Mouse (Mus musculus) right cerebral cortex, adult 2 months (tissue): ENCODE results near the gene Ppm1n.

ENCODE experiments used
- DNase-seq, 2 experiments: peaks; one replicate each; pipeline ENCODE4 v3.0.0; 2021 to 2022; ENCODE audit warnings: low spot score in 2 of 2

Ppm1n gene

DNA sequence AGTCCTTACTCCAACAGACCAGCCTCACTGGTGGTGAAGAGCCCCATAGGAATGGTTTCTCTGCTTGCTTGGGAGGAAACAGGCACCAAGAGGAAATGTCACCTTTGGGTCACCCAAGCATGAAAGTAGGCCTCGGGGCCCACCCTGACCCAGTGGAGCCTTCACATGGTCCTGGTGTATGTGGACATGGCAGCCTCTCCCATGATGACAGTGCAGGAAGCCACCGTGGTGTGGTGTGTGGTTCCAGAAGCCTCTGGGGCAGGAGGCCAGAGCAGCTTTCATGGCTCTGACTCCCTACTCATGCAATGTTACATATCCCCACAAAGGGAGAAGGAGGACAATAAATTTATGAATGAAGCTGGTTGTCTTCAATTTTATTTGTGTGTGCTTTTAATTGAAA lies 32.4 kb downstream of the Ppm1n start:
- DNase-seq = no peak

DNA sequence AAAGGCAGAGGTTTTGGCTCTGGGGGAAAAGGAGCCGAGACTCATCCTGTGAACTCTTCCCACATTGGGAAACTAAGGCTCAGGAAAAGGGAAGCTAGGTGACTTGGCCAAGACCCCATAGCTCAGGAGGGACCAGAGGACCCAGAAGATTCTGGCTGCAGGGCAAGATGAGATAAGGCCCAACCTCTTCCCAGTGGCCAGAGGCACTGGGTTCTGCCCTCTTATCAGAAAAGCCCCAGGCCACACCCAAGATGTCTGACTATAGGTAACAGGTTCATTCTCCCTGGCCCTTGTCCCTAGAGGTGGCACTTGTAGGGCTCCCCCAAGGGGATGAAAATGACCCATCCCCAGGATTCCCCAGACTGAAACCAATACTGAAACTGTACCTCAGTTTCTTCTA lies 33.0 kb downstream of the Ppm1n start:
- no peak for DNase-seq

DNA sequence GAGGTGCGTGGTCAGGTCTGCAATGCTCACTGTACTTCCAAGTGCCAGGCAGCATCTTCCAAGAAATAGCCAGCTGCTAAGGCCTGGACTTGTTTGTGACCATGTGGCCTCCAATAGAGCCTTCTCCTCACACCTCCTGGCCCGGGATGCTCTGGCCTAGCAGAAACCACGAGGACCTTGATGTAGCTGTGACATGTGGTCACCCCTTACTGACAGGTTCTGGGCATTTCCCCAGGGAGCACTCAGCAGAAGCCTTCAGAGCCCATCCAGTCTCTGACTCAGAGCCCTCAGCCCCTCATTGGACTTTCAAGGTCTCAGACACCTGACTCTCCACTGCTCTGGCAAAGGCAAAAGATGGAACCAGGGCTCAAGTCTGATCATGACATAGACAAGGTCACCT lies 34.8 kb downstream of the Ppm1n start:
- no peak for DNase-seq

DNA sequence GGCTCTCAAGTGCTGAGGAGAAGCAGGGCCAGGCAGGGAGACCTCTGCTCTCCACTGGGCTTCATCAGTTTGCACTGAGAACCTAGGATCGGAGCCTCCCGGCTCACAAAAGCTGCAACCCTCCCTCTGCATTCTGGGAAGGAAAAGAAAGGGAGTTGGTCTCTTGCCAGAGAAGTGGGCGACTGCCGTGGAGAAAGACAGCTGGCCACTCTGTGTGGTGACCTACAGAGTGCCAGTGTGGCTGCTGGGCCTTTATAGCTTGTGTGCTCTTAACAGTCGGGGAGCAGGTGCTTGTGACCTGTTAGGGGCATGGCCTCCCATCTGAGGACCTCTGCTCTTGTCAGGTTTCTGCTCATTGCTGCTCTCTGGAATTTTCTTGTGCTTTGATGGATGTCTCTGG lies 36.0 kb downstream of the Ppm1n start:
- DNase-seq = peak; percentile 31 to 44

DNA sequence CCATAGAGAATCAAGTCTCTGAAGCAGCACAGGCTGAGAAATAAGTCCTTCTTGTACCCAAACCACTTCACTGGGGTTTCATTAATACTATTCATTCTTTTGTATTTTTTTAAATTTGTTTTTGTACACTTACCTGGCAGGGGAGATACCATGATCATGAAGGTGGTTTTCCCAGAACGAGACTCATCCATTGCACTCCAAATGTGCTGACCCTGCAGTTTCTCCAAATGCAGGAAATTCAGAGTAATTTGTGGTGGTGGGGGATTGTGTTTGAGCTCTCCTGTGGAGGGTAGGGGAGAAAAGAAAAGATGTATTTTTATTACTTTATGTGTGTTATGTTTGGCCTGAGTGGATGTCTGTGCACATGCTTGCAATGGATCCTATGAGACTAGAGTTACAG lies 37.9 kb downstream of the Ppm1n start:
- DNase-seq = no peak

DNA sequence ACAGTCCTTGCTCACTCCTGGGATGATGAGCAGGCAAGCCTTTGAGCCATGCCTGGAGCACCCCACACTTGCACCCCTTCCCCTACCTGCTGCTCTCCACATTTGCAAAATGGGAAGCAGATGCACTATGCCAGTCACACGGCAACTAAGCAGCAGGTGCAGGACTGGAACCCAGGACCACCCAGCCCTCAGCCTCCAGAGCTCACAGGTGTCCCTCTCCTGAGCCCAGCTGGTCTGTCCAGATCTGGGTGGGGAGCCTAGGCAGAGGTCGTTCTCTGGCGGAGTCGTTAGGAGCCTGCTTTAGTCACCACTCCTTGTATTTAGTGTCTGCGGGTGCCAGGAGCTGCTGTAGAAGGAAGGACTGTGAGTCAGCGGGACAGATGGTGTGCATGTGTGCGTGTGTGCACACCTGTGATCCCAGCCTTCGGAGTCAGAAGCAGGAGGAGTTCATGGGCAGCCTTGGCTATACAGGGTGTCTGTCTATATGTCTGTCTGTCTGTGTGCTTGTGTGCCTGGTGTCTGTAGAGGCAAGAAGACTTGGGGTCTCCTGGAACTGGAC lies 38.9 kb downstream of the Ppm1n start:
- DNase-seq = peak; percentile 41 to 48

DNA sequence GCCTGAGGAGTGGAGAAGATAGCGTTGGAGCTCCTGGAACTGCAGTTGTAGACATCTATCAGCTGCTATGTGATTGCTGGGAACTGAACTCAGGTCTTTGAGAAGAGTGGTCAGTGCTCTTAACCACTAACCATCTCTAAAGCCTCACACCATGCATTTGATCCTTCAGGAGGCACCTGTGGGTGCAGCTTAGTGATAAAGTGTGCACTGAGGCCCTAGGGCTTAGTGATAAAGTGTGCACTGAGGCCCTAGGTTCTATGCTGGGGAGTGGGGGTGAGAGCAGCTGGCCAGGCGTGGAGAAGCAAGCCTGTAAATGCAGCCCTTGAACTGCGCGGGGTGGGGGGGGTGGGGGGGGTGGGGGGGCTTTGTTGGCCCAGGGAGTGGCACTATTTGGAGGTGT lies 39.9 kb downstream of the Ppm1n start:
- no peak for DNase-seq

DNA sequence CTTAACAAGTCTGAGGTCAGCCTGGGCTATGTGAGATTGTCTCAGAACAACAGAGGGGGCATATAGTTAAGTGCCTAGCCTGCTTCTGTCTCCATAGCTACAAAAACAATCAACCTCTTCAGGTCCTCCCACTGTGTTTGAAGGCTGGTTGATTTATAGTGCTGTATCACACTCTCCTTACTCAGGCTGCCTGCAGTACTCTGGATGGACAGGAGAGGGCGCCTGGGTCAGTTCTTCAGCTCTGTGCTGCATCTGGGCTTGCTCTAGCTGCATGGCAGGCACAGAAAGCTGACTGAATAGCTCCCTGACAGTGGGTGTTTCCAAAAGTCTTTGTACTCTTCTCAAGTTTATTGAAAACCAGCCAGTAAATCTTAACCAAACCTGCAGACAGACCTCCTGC lies 40.4 kb downstream of the Ppm1n start:
- peak; percentile 97 to 98 for DNase-seq

DNA sequence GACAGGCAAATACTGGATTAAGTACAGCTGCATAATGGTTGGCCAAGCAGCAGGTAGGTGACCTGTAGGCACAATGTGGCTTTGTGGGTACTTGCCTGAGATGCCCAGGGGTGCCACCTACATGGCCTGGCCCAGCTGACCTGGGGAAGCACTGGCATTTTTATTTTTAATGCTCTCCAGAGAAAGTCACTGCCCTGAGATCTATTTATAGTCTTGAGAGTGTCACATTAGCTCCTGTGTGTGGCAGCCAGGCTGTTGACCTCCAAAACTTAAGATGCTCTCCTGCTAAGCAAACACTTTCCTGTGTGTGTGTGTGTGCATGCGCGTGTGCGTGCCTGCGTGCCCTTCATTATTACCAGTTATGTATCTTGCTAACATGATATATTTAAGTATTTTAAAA lies 41.5 kb downstream of the Ppm1n start:
- no peak for DNase-seq

DNA sequence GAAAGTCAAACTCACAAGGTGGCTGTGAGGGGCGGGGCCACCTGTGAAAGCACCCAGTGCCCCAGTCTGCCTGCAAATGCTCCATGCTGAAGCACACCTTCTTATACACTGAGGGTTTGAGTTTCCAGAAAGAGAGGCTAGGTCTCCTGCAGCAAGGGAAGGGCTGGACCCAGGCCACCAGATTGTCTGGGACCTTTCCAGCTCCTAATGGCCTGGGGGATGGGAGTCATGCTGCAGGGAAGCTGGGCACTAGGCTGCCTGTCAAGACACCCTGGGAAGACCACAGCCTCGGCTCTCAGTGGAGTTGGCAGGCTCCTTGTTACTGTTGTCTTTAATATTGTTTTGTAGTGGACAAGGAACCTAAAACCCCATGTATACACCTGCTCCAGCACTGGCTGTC lies 43.5 kb downstream of the Ppm1n start:
- DNase-seq = no peak

DNA sequence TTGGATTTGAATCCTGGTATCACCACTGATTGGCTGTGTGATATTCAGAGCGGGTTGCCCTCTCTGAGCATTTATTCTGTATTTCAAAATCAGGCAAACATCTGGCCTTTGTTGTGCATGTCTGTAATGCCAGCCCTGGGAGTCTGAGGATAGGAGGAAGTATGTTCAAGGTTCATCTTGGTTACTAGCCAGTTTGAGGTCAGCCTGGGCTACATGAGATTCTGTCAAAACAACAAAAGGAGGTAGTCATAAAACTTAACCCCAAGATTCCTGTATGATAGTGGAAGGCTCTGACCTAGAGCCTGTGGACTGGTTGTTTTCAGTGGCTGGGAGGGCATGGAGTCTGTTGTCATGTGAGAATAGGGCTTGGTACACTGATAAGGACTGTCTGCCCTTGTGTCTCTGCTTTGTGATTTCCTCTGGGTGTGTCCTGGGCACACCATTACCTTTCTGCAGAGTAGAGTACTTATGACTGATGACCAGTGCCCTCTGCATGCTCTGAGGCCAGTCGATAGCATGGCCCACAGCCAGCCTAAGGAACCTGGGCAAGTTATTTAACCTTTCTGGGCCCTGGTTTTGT lies 44.7 kb downstream of the Ppm1n start:
- DNase-seq = no peak

DNA sequence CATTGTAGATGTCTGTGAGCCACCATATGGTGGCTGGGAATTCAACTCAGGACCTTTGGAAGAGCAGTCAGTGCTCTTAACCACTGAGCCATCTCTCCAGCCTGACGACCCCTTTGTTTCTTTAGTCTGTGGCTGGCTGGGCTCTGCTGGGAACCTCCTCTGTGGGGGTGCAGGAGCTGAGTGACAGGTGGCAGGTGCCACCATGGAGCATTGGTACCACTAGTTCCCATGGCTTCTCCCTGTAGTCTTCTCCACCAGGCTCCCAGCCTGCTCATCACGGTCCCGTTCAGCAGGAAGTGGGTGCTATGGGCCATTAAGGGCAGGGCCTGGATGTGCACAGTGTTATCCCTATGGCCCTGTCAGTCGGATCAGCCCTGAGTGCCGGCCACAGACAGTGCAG lies 45.2 kb downstream of the Ppm1n start:
- no peak for DNase-seq

DNA sequence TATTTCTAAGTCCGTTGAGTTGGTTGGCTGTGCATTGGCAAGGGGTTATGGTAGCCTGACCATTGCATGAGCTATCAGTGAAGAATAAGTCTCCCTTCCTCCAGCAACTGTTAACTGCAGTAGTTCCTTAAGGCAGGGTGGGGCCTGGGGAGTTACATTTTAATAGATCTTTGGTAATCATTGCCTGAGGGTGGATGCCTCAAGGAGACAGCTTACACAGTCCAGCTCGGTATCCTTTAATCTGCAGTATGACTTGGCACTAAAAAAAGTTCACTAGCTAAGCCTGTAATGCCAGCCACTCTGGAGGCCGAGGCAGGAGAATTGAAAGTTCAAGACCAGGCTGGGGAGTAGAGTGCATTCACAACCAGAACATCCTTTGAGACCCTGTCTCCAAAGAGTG lies 48.0 kb downstream of the Ppm1n start:
- no peak for DNase-seq

DNA sequence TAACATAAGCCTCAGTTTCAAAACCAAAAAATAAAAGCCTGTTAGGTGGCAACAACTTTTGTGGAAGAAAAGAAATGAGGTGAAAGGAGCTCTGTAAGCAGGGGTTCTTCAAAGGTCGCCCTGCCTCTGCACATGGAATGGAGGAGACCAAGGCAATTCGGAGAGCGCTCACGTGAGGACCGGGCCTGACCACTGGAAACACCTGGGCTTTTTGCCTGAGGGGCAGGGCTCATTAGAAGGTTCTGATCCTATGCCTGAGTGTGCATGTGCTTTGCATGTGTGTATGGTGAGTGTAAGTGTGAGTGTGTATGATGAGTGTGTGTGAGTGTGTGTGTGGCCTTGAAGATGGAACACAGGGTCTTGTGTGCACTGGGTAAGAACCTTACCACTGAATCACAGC lies 49.0 kb downstream of the Ppm1n start:
- DNase-seq = no peak

DNA sequence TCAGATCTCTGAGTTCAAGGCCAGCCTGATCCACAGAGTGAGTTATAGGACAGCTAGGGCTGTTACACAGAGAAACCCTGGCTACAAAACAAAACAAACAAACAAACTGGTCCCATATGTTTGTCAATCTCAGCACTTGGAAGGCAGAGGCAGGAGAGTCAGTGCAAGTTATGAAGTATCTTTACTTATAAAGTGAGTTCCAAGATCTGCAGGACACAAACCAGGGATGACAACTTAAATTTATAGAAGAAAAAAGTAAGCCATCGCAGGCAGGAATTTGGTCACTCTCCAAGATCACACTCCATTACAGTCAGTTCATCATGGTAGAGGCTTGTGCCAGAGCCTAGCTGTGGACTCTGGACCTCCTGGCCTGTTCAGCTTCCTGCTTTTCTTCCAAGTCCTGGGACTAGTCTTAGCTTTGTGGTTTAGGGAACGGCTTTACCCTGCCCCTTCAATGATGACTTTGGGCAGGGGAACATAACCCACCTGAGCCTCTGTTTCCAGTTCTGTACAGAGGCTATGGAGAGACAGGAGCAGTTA lies 49.8 kb downstream of the Ppm1n start:
- DNase-seq = no peak

DNA sequence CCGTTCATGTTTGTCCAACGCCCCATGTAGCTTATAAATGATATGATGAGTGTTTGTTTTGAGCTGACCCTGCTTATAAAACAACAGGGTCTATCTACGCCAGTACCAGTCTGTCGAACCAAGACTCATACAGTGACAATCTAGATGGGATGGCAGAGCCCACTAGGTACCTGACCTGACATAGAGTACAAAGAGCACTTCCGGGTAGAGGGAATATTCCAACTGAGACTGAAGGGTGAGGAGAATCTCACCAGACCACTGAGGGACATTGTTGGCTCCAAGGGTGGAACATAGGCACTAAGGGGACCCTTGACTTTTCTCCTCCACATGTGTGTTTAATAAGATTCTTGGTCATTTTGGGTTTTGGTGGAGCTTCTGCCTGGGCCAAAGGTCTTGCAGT lies 50.5 kb downstream of the Ppm1n start:
- DNase-seq = no peak

DNA sequence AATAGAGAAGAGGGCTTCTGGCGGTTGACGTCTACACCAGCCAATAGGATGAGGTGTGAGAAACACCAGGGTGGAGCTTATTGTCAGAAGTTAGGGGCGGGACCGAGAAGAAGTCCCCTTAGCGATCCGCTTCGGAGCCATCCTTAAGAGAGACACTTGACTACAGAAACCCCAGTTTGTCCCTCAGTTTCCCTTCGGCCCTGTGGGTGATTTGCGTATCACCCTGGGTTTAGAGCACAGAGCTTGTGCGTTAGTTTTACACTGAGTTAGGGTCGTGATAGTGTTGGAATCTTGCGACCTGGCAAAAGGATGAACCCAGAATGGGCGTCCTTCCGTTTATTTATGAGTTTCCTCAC lies 51.1 kb downstream of the Ppm1n start:
- no peak for DNase-seq

DNA sequence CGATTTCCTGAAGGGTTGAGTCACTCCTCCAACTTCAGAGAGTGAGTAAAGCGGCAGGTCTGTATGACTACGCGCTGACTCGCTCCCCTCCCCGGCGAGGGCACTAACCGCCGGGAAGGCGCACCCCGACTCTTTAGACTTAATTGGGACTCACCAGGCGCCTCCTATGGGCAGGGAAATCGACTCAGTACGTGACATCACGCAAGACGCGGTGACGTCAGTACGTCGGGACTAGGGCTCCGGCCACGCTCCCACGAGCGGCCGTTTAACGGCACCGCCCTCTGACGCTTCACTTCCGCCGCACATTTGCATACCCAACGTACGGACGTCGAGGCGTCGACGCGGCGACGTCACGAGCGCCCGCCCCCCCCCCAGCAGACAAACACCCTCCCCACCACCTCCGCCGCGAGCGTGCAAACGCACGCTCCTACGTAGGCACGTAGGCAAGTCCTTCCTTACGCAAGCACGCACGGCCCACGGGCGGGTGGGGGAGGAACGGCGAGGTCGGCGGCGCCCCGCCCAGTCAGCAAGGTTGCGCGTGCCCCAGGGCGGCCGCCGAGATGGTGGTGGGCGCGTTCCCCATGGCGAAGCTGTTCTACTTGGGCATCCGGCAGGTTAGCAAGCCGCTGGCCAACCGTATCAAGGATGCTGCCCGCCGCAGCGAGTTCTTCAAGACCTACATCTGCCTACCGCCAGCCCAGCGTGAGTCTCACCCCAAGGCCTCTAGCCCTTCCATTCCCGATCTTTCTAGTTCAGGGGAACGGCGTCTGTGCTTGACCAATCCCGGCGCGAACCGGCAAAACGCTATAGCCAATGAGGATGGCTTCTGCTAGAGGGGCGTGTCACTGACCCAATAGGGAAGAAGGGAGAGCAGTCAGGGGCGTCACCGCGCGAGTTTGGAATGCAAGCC lies 51.7 kb downstream of the Ppm1n start, which contains the start of gene Opa3:
Gene Opa3, plus strand, starts transcription at position 452 of the 910 bp plus-strand sequence.
- DNase-seq = peak; percentile 100

DNA sequence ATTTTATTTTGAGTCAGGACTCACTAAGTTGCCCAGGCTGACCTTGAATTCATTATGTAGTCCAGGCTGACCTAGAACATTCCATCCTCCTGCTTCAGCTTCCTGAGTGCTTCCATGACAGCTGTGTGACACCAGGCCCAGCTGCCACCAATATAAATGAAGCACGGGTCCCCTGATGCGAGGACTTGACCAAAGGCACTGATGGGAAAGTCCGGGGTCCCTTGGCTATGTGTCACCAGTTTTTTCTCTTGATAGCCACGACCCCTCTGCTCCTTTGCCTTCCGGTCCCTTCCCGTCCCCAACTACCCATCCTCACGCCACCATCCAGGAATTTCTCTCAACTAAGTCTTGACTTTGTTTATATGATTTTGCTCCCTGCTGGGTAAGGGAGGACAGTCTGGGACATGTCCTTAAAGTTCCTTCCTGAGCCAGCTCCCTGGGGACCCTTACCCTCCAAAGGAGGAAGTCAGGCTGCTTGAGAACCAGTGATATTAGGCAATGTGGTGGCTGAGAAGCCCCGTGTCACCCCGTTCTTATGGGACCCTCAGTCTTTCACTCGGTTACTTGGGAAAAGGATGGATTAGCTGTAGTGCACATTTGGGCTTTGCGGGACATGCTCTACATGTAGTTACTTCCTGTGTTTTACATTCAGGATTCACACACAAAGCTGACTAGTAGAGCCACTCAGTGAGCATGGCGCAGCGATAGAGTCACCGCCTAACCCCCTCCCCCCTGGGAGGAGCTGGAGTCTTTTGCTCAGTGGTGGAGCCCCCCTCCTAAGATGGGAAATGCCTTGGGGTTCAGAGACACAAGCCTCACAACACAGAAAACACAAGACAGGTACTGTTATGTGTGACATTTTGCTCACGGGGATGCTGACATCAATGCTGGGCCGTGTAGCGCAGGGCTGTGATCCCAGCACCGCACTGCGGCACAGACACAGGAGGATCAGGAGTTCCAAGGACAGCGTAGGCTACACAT lies 52.8 kb downstream of the Ppm1n start:
- peak in 1 of 2 experiments; percentile 42 for DNase-seq
